Mouse (Mus musculus) myocyte (in vitro differentiated cells): ENCODE results near the gene Ccnd3.

Experiments
- CEBPB ChIP-seq: IDR thresholded peaks from 2 replicates; pipeline ENCODE4 v1.6.1; 2011; ENCODE audit warnings: mild to moderate bottlenecking, moderate library complexity; ENCODE audit not compliant: poor library complexity, insufficient read depth, severe bottlenecking
- E2F4 ChIP-seq: IDR thresholded peaks from one replicate; pipeline ENCODE4 v1.6.1; 2011; ENCODE audit warnings: mild to moderate bottlenecking, control low read depth, moderate library complexity; ENCODE audit not compliant: insufficient read depth
- MAX ChIP-seq: IDR thresholded peaks from one replicate; pipeline ENCODE4 v1.6.1; 2011; ENCODE audit warnings: low read depth, mild to moderate bottlenecking, control low read depth
- MYOD1 ChIP-seq, 3 experiments: IDR thresholded peaks; one replicate each; pipeline ENCODE4 v1.6.1; 2011; ENCODE audit warnings: control low read depth in 2 of 3, low read depth in 2 of 3, mild to moderate bottlenecking in 2 of 3, moderate library complexity in 1 of 3; ENCODE audit not compliant: insufficient read length in 2 of 3, control insufficient read depth in 1 of 3
- MYOG ChIP-seq, 3 experiments: IDR thresholded peaks; one replicate each; pipeline ENCODE4 v1.6.1; 2011; ENCODE audit warnings: control low read depth in 2 of 3, low read depth in 2 of 3, mild to moderate bottlenecking in 2 of 3; ENCODE audit not compliant: insufficient read length in 2 of 3, control insufficient read depth in 1 of 3, insufficient read depth in 1 of 3
- POLR2A ChIP-seq: IDR thresholded peaks from one replicate; pipeline ENCODE4 v1.6.1; 2011; ENCODE audit warnings: low read depth, mild to moderate bottlenecking, control low read depth, moderate library complexity; ENCODE audit not compliant: insufficient read length
- POLR2AphosphoS2 ChIP-seq: IDR thresholded peaks from one replicate; pipeline ENCODE4 v1.6.1; 2011; ENCODE audit warnings: low read depth, control low read depth; ENCODE audit not compliant: insufficient read length
- SRF ChIP-seq: IDR thresholded peaks from one replicate; pipeline ENCODE4 v1.6.1; 2011; ENCODE audit warnings: low read depth; ENCODE audit not compliant: control insufficient read depth, insufficient read length
- TCF12 ChIP-seq: IDR thresholded peaks from one replicate; pipeline ENCODE4 v1.6.1; 2011; ENCODE audit warnings: mild to moderate bottlenecking, control low read depth; ENCODE audit not compliant: poor library complexity, insufficient read depth, severe bottlenecking
- TCF3 ChIP-seq: IDR thresholded peaks from one replicate; pipeline ENCODE4 v1.6.1; 2011; ENCODE audit warnings: low read depth, control low read depth; ENCODE audit not compliant: insufficient read length
- USF1 ChIP-seq: IDR thresholded peaks from one replicate; pipeline ENCODE4 v1.6.1; 2011; ENCODE audit warnings: low read depth, mild to moderate bottlenecking, control low read depth, moderate library complexity

GRCm38 (mm10) chr17:47594969-47595247, 90.1 kb downstream of the Ccnd3 start:
- TF ChIP-seq POLR2A (no peak), MYOG (IDR thresholded peaks at IDR 0.05; ENCODE audit: control insufficient read depth in 1 of 3, insufficient read depth in 1 of 3, insufficient read length in 2 of 3, low read depth in 2 of 3) (no peak), MAX (no peak), CEBPB (no peak), POLR2AphosphoS2 (no peak), E2F4 (no peak), TCF12 (no peak), MYOD1 (IDR thresholded peaks at IDR 0.05; ENCODE audit: control insufficient read depth in 1 of 3, insufficient read length in 2 of 3, low read depth in 2 of 3) (no peak), USF1 (no peak), SRF (no peak), TCF3 (no peak)
